Mouse (Mus musculus) liver, adult 2 months (tissue): ENCODE data around the gene A930017K11Rik.

Experiments
- CTCF ChIP-seq: fragments of 200-500 bp; IDR thresholded peaks from 2 replicates; pipeline ENCODE4 v1.5.1; 2011; ENCODE audit warnings: low read depth, low read length, control low read depth
- POLR2A ChIP-seq: fragments of 200-500 bp; IDR thresholded peaks from 2 replicates; pipeline ENCODE4 v1.6.1; 2011; ENCODE audit warnings: low read length, control low read depth; ENCODE audit not compliant: insufficient read depth; ENCODE audit errors: extremely low read depth

GRCm38 (mm10) chr17:25944366-25945163 is 7.8 kb downstream of the A930017K11Rik start, which contains the start of the genes Pigq and Nhlrc4:
- no peak for TF ChIP-seq POLR2A
- no peak for TF ChIP-seq CTCF
